ENCODE assay signal across 8 mouse cellular contexts in genomic region chr13:43191741-43192192, GRCm38 (mm10). TPM values are rescaled to one million over a fixed set of nuclear protein-coding genes. Genes with fewer than 3 reads are reported as not detected.
DNase-seq lines count a peak whose midpoint lies in the region; ATAC-seq and TF ChIP-seq lines count a peak whose summit lies in the region.

No protein-coding gene starts in this region.

- H3K27me3 ChIP-seq in embryonic facial prominence, embryonic 13.5 days = no peaks in the 10 kb centered on the region
- no peaks in the 10 kb centered on the region for H3K27me3 ChIP-seq in hindbrain, embryonic 12.5 days
- no peaks in the 10 kb centered on the region for H3K27me3 ChIP-seq in liver, postnatal 0 days (ENCODE audit: insufficient read depth, low read length)
- H3K27me3 ChIP-seq in neural tube, embryonic 15.5 days (replicated peaks) = no peaks in the 10 kb centered on the region

- intact Hi-C loops in left cerebral cortex, postnatal 4 days (cut with DNase I) = no loop called here

- 0 out of 2 replicates have a peak overlapping the region, but pooled peaks have one; percentile 6 for H3K4me3 ChIP-seq in embryonic facial prominence, embryonic 13.5 days
- no peak overlapping the region for H3K4me3 ChIP-seq in hindbrain, embryonic 12.5 days
- peak overlapping the region; percentile 17 for H3K4me3 ChIP-seq in liver, postnatal 0 days (ENCODE audit: low read depth, low read length)
- H3K4me3 ChIP-seq in neural tube, embryonic 15.5 days (replicated peaks) = peak overlapping the region; percentile 5; the same call in 1 of the 2 replicates

- no peak for TF ChIP-seq CTCF in liver, postnatal 0 days (IDR thresholded peaks at IDR 0.05; ENCODE audit: low read depth)

- 24% methylated on average over 14 of the region's 14 CpGs for WGBS in embryonic facial prominence, embryonic 13.5 days
- 15% methylated on average over 14 of the region's 14 CpGs for WGBS in hindbrain, embryonic 12.5 days
- WGBS in liver, postnatal 0 days (ENCODE audit: insufficient replicate concordance) = 2% methylated on average over 14 of the region's 14 CpGs
- 5% methylated on average over 14 of the region's 14 CpGs for WGBS in neural tube, embryonic 15.5 days

- H3K4me1 ChIP-seq in embryonic facial prominence, embryonic 13.5 days = peaks cover 12% of the 10 kb centered on the region
- H3K4me1 ChIP-seq in hindbrain, embryonic 12.5 days = no peaks in the 10 kb centered on the region
- peaks cover 41% of the 10 kb centered on the region for H3K4me1 ChIP-seq in liver, postnatal 0 days (ENCODE audit: insufficient read depth)
- peaks cover 3% of the 10 kb centered on the region; the same call in 1 of the 2 replicates for H3K4me1 ChIP-seq in neural tube, embryonic 15.5 days

- DNase-seq in left cerebral cortex, adult 18-20 months (ENCODE audit: low spot score in 2 of 2) = peak; percentile 69 to 79
- DNase-seq in left cerebral cortex, postnatal 4 days = no peak
- DNase-seq in liver, postnatal 0 days = peak; percentile 77
- DNase-seq in thymus, postnatal 36 days = no peak
- DNase-seq in spleen, postnatal 14 days (ENCODE audit: low spot score in 2 of 2) = no peak

- no peaks in the 10 kb centered on the region for H3K36me3 ChIP-seq in embryonic facial prominence, embryonic 13.5 days
- no peaks in the 10 kb centered on the region for H3K36me3 ChIP-seq in hindbrain, embryonic 12.5 days
- no peaks in the 10 kb centered on the region; the same call in 1 of the 2 replicates for H3K36me3 ChIP-seq in liver, postnatal 0 days (replicated peaks; ENCODE audit: insufficient read depth, low read length)
- no peaks in the 10 kb centered on the region; the same call in 1 of the 2 replicates for H3K36me3 ChIP-seq in neural tube, embryonic 15.5 days

- peak overlapping the region; percentile 38 for H3K4me2 ChIP-seq in embryonic facial prominence, embryonic 13.5 days
- H3K4me2 ChIP-seq in hindbrain, embryonic 12.5 days (replicated peaks) = peak overlapping the region; percentile 34
- peak overlapping the region; percentile 54 for H3K4me2 ChIP-seq in liver, postnatal 0 days (ENCODE audit: low read depth, low read length)
- H3K4me2 ChIP-seq in neural tube, embryonic 15.5 days = peak overlapping the region; percentile 39

- ATAC-seq in embryonic facial prominence, embryonic 13.5 days (ENCODE audit: insufficient number of reproducible peaks, insufficient read depth, low FRiP score, low TSS enrichment, low read depth) = no peak
- no peak for ATAC-seq in hindbrain, embryonic 12.5 days (ENCODE audit: low FRiP score)
- peak; percentile 78 for ATAC-seq in liver, postnatal 0 days
- ATAC-seq in neural tube, embryonic 15.5 days (ENCODE audit: low FRiP score) = no peak

- no peak overlapping the region; the same call in 1 of the 2 replicates for H3K9ac ChIP-seq in embryonic facial prominence, embryonic 13.5 days
- H3K9ac ChIP-seq in hindbrain, embryonic 12.5 days = no peak overlapping the region
- H3K9ac ChIP-seq in liver, postnatal 0 days (replicated peaks) = no peak overlapping the region; the same call in 1 of the 2 replicates
- no peak overlapping the region for H3K9ac ChIP-seq in neural tube, embryonic 15.5 days (replicated peaks)

- no peaks in the 10 kb centered on the region for H3K9me3 ChIP-seq in embryonic facial prominence, embryonic 13.5 days
- H3K9me3 ChIP-seq in hindbrain, embryonic 12.5 days (replicated peaks) = no peaks in the 10 kb centered on the region
- H3K9me3 ChIP-seq in liver, postnatal 0 days (ENCODE audit: low read length) = no peaks in the 10 kb centered on the region
- H3K9me3 ChIP-seq in neural tube, embryonic 15.5 days (replicated peaks) = no peaks in the 10 kb centered on the region

- peak; percentile 95 for TF ChIP-seq EP300 in liver, postnatal 0 days (IDR thresholded peaks at IDR 0.05; ENCODE audit: low read depth)

- H3K27ac ChIP-seq in embryonic facial prominence, embryonic 13.5 days = no peak overlapping the region
- no peak overlapping the region for H3K27ac ChIP-seq in hindbrain, embryonic 12.5 days
- peak overlapping the region; percentile 53; the same call in 1 of the 2 replicates for H3K27ac ChIP-seq in liver, postnatal 0 days (ENCODE audit: low read depth)
- H3K27ac ChIP-seq in neural tube, embryonic 15.5 days (replicated peaks) = no peak overlapping the region

RNA-seq across cellular contexts. Expression of gene Tbc1d7, which starts 20.5 kb away (rescaled TPM):
- total RNA-seq in left cerebral cortex, adult 18-20 months (2021) = 10 to 100 TPM; 27.6 to 28.2 TPM
- total RNA-seq in left cerebral cortex, postnatal 4 days (2021) = 10 to 100 TPM; 34.5 to 37.3 TPM
- polyA plus RNA-seq in embryonic facial prominence, embryonic 13.5 days (2015; fragmentation: Nextera tagmentation; extraction: Ambion mirVana) = 54.3 and 54.8 TPM in 2 replicates
- polyA plus RNA-seq in hindbrain, embryonic 12.5 days (2016; fragmentation: Nextera tagmentation; extraction: Ambion mirVana) = 73.2 and 74.9 TPM in 2 replicates
- 11.7 and 12.9 TPM in 2 replicates for polyA plus RNA-seq in liver, postnatal 0 days (2015; fragmentation: Nextera tagmentation; extraction: Ambion mirVana)
- polyA plus RNA-seq in neural tube, embryonic 15.5 days (2015; fragmentation: Nextera tagmentation; extraction: Ambion mirVana) = 77.4 and 80.3 TPM in 2 replicates

Comparison
In these comparisons a context has a peak if more than half of its experiments do, and no peak if none do; other contexts are left out.
1. DNase-seq: peak in left cerebral cortex, adult 18-20 months (2 of 2) and liver, postnatal 0 days (single experiment); none in left cerebral cortex, postnatal 4 days (single experiment), thymus, postnatal 36 days (0 of 2) and spleen, postnatal 14 days (0 of 2).
2. Peak in every context shown above with its lines, with median percentiles within 50 percentile points of each other: H3K4me2 ChIP-seq.